ENCODE assay signal across 23 mouse cellular contexts in genomic region chr9:44597742-44598141, GRCm38 (mm10). TPM values are rescaled to one million over a fixed set of nuclear protein-coding genes. Genes with fewer than 3 reads are reported as not detected.
DNase-seq lines count a peak whose midpoint lies in the region; ATAC-seq and TF ChIP-seq lines count a peak whose summit lies in the region.
"Had no signal": no experiment of that assay in that cellular context is flagged by ENCODE, and none has a peak within 500 bp of the region (broad histone marks: within the 10 kb centered on the region; RNA-seq: fewer than 3 reads in every experiment).

No protein-coding gene starts in this region.

- no peak overlapping the region for H3K27ac ChIP-seq in intestine, embryonic 14.5 days (ENCODE audit: low read depth)
- no peak overlapping the region for H3K27ac ChIP-seq in intestine, embryonic 15.5 days
- peak overlapping the region; percentile 67; the same call in 1 of the 2 replicates for H3K27ac ChIP-seq in ES-Bruce4 (ENCODE audit: insufficient read depth, low read length)
- H3K27ac ChIP-seq: embryonic facial prominence, embryonic 13.5 days; embryonic facial prominence, embryonic 15.5 days; forebrain, embryonic 13.5 days; forebrain, embryonic 15.5 days had no signal

- no peak for ATAC-seq in intestine, embryonic 14.5 days (replicated peaks; ENCODE audit: low FRiP score, low TSS enrichment, low read depth)
- no peak for ATAC-seq in intestine, embryonic 15.5 days
- ATAC-seq in inflammation-experienced regulatory T-cells, adult 6 months, result no peak
- ATAC-seq: forebrain, embryonic 13.5 days; forebrain, embryonic 15.5 days; Patski had no signal

- no peak overlapping the region for H3K4me3 ChIP-seq in intestine, embryonic 14.5 days (ENCODE audit: low read depth, low read length)
- H3K4me3 ChIP-seq in intestine, embryonic 15.5 days (replicated peaks), result no peak overlapping the region
- no peak overlapping the region for H3K4me3 ChIP-seq in ES-Bruce4 (ENCODE audit: low read depth, low read length)
- H3K4me3 ChIP-seq: embryonic facial prominence, embryonic 13.5 days; embryonic facial prominence, embryonic 15.5 days; forebrain, embryonic 13.5 days; forebrain, embryonic 15.5 days had no signal

- no peak for TF ChIP-seq POLR2A in ES-Bruce4 (IDR thresholded peaks at IDR 0.05; ENCODE audit: insufficient read depth, low read length)

- no peaks in the 10 kb centered on the region for H3K9me3 ChIP-seq in intestine, embryonic 14.5 days (ENCODE audit: control insufficient read depth, low read length)
- H3K9me3 ChIP-seq in intestine, embryonic 15.5 days, result no peaks in the 10 kb centered on the region
- H3K9me3 ChIP-seq in ES-Bruce4 (replicated peaks; ENCODE audit: control insufficient read depth, insufficient read depth, low read length, poor library complexity, severe bottlenecking), result no peaks in the 10 kb centered on the region
- H3K9me3 ChIP-seq: embryonic facial prominence, embryonic 13.5 days; embryonic facial prominence, embryonic 15.5 days; forebrain, embryonic 13.5 days; forebrain, embryonic 15.5 days; G1E had no signal

- TF ChIP-seq EP300 in ES-Bruce4 (IDR thresholded peaks at IDR 0.05; ENCODE audit: insufficient read depth, low read depth, low read length), result peak; percentile 82

- TF ChIP-seq CTCF in ES-Bruce4 (IDR thresholded peaks at IDR 0.05; ENCODE audit: low read depth, low read length), result no peak

- H3K9ac ChIP-seq in intestine, embryonic 14.5 days (ENCODE audit: low read length), result no peak overlapping the region
- H3K9ac ChIP-seq in intestine, embryonic 15.5 days, result no peak overlapping the region
- no peak overlapping the region for H3K9ac ChIP-seq in ES-Bruce4 (ENCODE audit: low read depth, poor library complexity, severe bottlenecking)
- H3K9ac ChIP-seq: embryonic facial prominence, embryonic 13.5 days; embryonic facial prominence, embryonic 15.5 days; forebrain, embryonic 13.5 days; forebrain, postnatal 0 days had no signal

- WGBS in intestine, embryonic 14.5 days, result 92% methylated on average over 2 of the region's 2 CpGs
- 83% methylated on average over 2 of the region's 2 CpGs for WGBS in intestine, embryonic 15.5 days

- H3K4me1 ChIP-seq in intestine, embryonic 14.5 days (replicated peaks; ENCODE audit: control insufficient read depth, insufficient read depth, low read length), result peaks cover 19% of the 10 kb centered on the region
- H3K4me1 ChIP-seq in intestine, embryonic 15.5 days (replicated peaks), result peaks cover 8% of the 10 kb centered on the region
- peaks cover 12% of the 10 kb centered on the region for H3K4me1 ChIP-seq in ES-Bruce4 (ENCODE audit: control insufficient read depth, insufficient read depth, low read length)

- 0 out of 2 replicates have a peak, but pooled peaks cover 3% of the 10 kb centered on the region for H3K36me3 ChIP-seq in intestine, embryonic 14.5 days (ENCODE audit: control insufficient read depth, insufficient read depth, low read length)
- no peaks in the 10 kb centered on the region for H3K36me3 ChIP-seq in intestine, embryonic 15.5 days
- H3K36me3 ChIP-seq in ES-Bruce4 (ENCODE audit: control insufficient read depth, insufficient read depth, low read length, poor library complexity, severe bottlenecking), result no peaks in the 10 kb centered on the region
- H3K36me3 ChIP-seq: embryonic facial prominence, embryonic 13.5 days; embryonic facial prominence, embryonic 15.5 days; forebrain, embryonic 15.5 days had no signal

- H3K4me2 ChIP-seq in intestine, embryonic 14.5 days (ENCODE audit: low read length), result no peak overlapping the region
- H3K4me2 ChIP-seq in intestine, embryonic 15.5 days (replicated peaks), result no peak overlapping the region
- H3K4me2 ChIP-seq: forebrain, embryonic 15.5 days had no signal

- peak; percentile 45 for DNase-seq in intestine, embryonic 14.5 days (ENCODE audit: low spot score)
- DNase-seq in R1 (ENCODE audit: low read depth, low spot score), result peak; percentile 30
- no peak for DNase-seq in heart, adult 11 months
- DNase-seq: adrenal gland, adult 2 months; adrenal gland, postnatal 10 days; adrenal gland, postnatal 25 days; cerebellum, adult 11 months; cerebellum, adult 18-20 months; cerebellum, adult 8-10 months; cerebellum, postnatal 10 days; cerebellum, postnatal 36 days; embryo, embryonic 11 days; forebrain, postnatal 0 days had no signal

- H3K27me3 ChIP-seq in intestine, embryonic 14.5 days (replicated peaks; ENCODE audit: control insufficient read depth, insufficient read depth, low read length), result no peaks in the 10 kb centered on the region
- no peaks in the 10 kb centered on the region for H3K27me3 ChIP-seq in intestine, embryonic 15.5 days (replicated peaks)
- H3K27me3 ChIP-seq in ES-Bruce4 (ENCODE audit: control insufficient read depth, insufficient read depth, low read length, poor library complexity, severe bottlenecking), result no peaks in the 10 kb centered on the region
- H3K27me3 ChIP-seq: embryonic facial prominence, embryonic 15.5 days; forebrain, embryonic 13.5 days; forebrain, embryonic 15.5 days had no signal

RNA-seq across cellular contexts. Expression of gene Ddx6, which starts 7.0 kb away (rescaled TPM):
- polyA plus RNA-seq in intestine, embryonic 14.5 days (2014; fragmentation: Nextera tagmentation; extraction: Ambion mirVana), result 17.6 and 17.8 TPM in 2 replicates
- polyA plus RNA-seq in intestine, embryonic 15.5 days (2015; fragmentation: Nextera tagmentation; extraction: Ambion mirVana), result 14.6 and 14.7 TPM in 2 replicates
- 165 and 176 TPM in 2 replicates for polyA plus RNA-seq in ES-Bruce4 (2011; ENCODE audit: insufficient read depth, insufficient read length, low read depth, missing spikeins)
- polyA plus RNA-seq in inflammation-experienced regulatory T-cells, adult 6 months (2017; shearing (Covaris generic)), result 100 to 1,000 TPM in 1 of 3 experiments, 10 to 100 TPM in 2; 57.3 to 129 (median 66.8) TPM

RNA-seq across cellular contexts. Expression of gene Cxcr5, which starts 36.1 kb away (rescaled TPM):
- 0.82 and 0.89 TPM in 2 replicates for polyA plus RNA-seq in intestine, embryonic 14.5 days (2014; fragmentation: Nextera tagmentation; extraction: Ambion mirVana)
- polyA plus RNA-seq in intestine, embryonic 15.5 days (2015; fragmentation: Nextera tagmentation; extraction: Ambion mirVana), result 1.3 TPM in 2 replicates
- polyA plus RNA-seq in ES-Bruce4 (2011; ENCODE audit: insufficient read depth, insufficient read length, low read depth, missing spikeins), result not detected in 2 replicates
- polyA plus RNA-seq in inflammation-experienced regulatory T-cells, adult 6 months (2017; shearing (Covaris generic)), result 100 to 1,000 TPM in 2 of 3 experiments, 10 to 100 TPM in 1; 62.4 to 131 (median 115) TPM
- polyA plus RNA-seq: C2C12; forebrain, embryonic 13.5 days; forebrain, embryonic 15.5 days; forebrain, postnatal 0 days; G1E; Patski had no signal

Comparison
In these comparisons a context has a peak if more than half of its experiments do, and no peak if none do; other contexts are left out.
1. RNA of gene Cxcr5, which starts 36.1 kb away (polyA plus RNA-seq): 62.4 to 131 TPM in inflammation-experienced regulatory T-cells, adult 6 months; 1.3 TPM in intestine, embryonic 15.5 days, 0.82 to 0.89 TPM in intestine, embryonic 14.5 days and not detected in ES-Bruce4; every median in the first group is over 10 times any median in the second.